Mouse (Mus musculus) right cerebral cortex, postnatal 25 days (tissue): ENCODE data around the gene Aig1.

Experiments used
- DNase-seq: peaks from one replicate; pipeline ENCODE4 v3.0.0; 2022

Gene Aig1

GRCm38 (mm10) chr10:13690773-13691172, 178.0 kb downstream of the Aig1 start:
- no peak for DNase-seq

GRCm38 (mm10) chr10:13689841-13690590, 178.8 kb downstream of the Aig1 start:
- DNase-seq: no peak

- DNase-seq: no peak
These were observed 180.2 kb downstream of the Aig1 start for GRCm38 (mm10) chr10:13688386-13689120.

GRCm38 (mm10) chr10:13687182-13687810, 181.5 kb downstream of the Aig1 start:
- DNase-seq: no peak

GRCm38 (mm10) chr10:13686127-13686526, 182.7 kb downstream of the Aig1 start:
- no peak for DNase-seq

GRCm38 (mm10) chr10:13685366-13685765, 183.4 kb downstream of the Aig1 start:
- DNase-seq: no peak

- DNase-seq: no peak
These were observed 184.3 kb downstream of the Aig1 start for GRCm38 (mm10) chr10:13684452-13684851.

- no peak for DNase-seq
These were observed 186.2 kb downstream of the Aig1 start for GRCm38 (mm10) chr10:13682565-13682964.

GRCm38 (mm10) chr10:13677440-13677839, 191.3 kb downstream of the Aig1 start:
- no peak for DNase-seq

- no peak for DNase-seq
These were observed 193.8 kb downstream of the Aig1 start for GRCm38 (mm10) chr10:13675033-13675379.

GRCm38 (mm10) chr10:13674304-13675032, 194.3 kb downstream of the Aig1 start:
- DNase-seq: no peak

GRCm38 (mm10) chr10:13667166-13667696, 201.5 kb downstream of the Aig1 start:
- no peak for DNase-seq

- no peak for DNase-seq
These were observed 205.3 kb downstream of the Aig1 start for GRCm38 (mm10) chr10:13663476-13663875.

- no peak for DNase-seq
These were observed 209.0 kb downstream of the Aig1 start for GRCm38 (mm10) chr10:13659778-13660177.

- DNase-seq: no peak
These were observed 214.9 kb downstream of the Aig1 start for GRCm38 (mm10) chr10:13653739-13654462.

- no peak for DNase-seq
These were observed 215.5 kb downstream of the Aig1 start for GRCm38 (mm10) chr10:13653326-13653725.

GRCm38 (mm10) chr10:13652061-13652460, 216.7 kb downstream of the Aig1 start:
- no peak for DNase-seq

- DNase-seq: peak; percentile 48
These were observed 227.0 kb downstream of the Aig1 start for GRCm38 (mm10) chr10:13641750-13642149.

GRCm38 (mm10) chr10:13631796-13632195, 237.0 kb downstream of the Aig1 start:
- DNase-seq: no peak

- DNase-seq: no peak
These were observed 245.0 kb downstream of the Aig1 start for GRCm38 (mm10) chr10:13623735-13624134.

GRCm38 (mm10) chr10:13600926-13601325, 267.9 kb downstream of the Aig1 start:
- DNase-seq: peak; percentile 60

GRCm38 (mm10) chr10:13597491-13597890, 271.3 kb downstream of the Aig1 start:
- DNase-seq: no peak
